Mouse (Mus musculus) left cerebral cortex, adult 2 months (tissue): Measurements from ENCODE around the gene Ylpm1. TPM values are rescaled to one million over a fixed set of nuclear protein-coding genes. Genes with fewer than 3 reads are reported as not detected.

Source experiments
- DNase-seq, 2 experiments: peaks; one replicate each; pipeline ENCODE4 v3.0.0; 2021 to 2022; ENCODE audit warnings: low spot score in 2 of 2, mixed read lengths in 1 of 2; ENCODE audit errors: extremely low spot score in 1 of 2
- H3K27ac ChIP-seq: fragments of 200-600 bp; 2 replicates; pipeline ENCODE4 v1.8.1; 2022
- H3K4me3 ChIP-seq: fragments of 200-600 bp; 2 replicates; pipeline ENCODE4 v1.8.1; 2022
- CTCF ChIP-seq: fragments of 200-600 bp; IDR thresholded peaks from 2 replicates; pipeline ENCODE4 v1.8.1; 2022; ENCODE audit warnings: antibody characterized with exemption, mild to moderate bottlenecking, moderate library complexity
- intact Hi-C: fragments of 180-260 bp; cut with DNase I; formaldehyde crosslinking; loops from one replicate; pipeline ENCODE4 v1.15.1; 2025
- total RNA-seq, 2 experiments: library from RNA; stranded (reverse); gene quantifications; 2 replicates each; pipeline ENCODE4 v1.2.3; 2021

The Ylpm1 gene
- total RNA-seq, 2 experiments from 2014 or later = 124 to 126 TPM

- no peak overlapping the region for H3K4me3 ChIP-seq
- no peak for DNase-seq
- no peak overlapping the region for H3K27ac ChIP-seq
- intact Hi-C loops = no loop called here
- TF ChIP-seq CTCF = no peak
Observed at GRCm38 (mm10) chr12:85095859-85096258, 99.7 kb downstream of the Ylpm1 start.

GRCm38 (mm10) chr12:85101001-85101400 lies 104.9 kb downstream of the Ylpm1 start:
- no peak for TF ChIP-seq CTCF
- DNase-seq = no peak
- Histone ChIP-seq H3K27ac (no peak overlapping the region), H3K4me3 (no peak overlapping the region)
- intact Hi-C loops = no loop called here

- Histone ChIP-seq H3K27ac (no peak overlapping the region), H3K4me3 (no peak overlapping the region)
- no peak for DNase-seq
- no peak for TF ChIP-seq CTCF
- intact Hi-C loops = no loop called here
Observed at GRCm38 (mm10) chr12:85101521-85102106, 105.5 kb downstream of the Ylpm1 start.

- no peak for TF ChIP-seq CTCF
- DNase-seq = no peak
- Histone ChIP-seq H3K4me3 (no peak overlapping the region), H3K27ac (no peak overlapping the region)
- intact Hi-C loops = no loop called here
Observed at GRCm38 (mm10) chr12:85103096-85103495, 107.0 kb downstream of the Ylpm1 start.

GRCm38 (mm10) chr12:85104789-85105188 lies 108.7 kb downstream of the Ylpm1 start:
- intact Hi-C loops = no loop called here
- Histone ChIP-seq H3K27ac (no peak overlapping the region), H3K4me3 (no peak overlapping the region)
- no peak for TF ChIP-seq CTCF
- no peak for DNase-seq

GRCm38 (mm10) chr12:85106292-85106691 lies 110.2 kb downstream of the Ylpm1 start:
- Histone ChIP-seq H3K4me3 (no peak overlapping the region), H3K27ac (no peak overlapping the region)
- no peak for TF ChIP-seq CTCF
- no peak for DNase-seq
- intact Hi-C loops = no loop called here

- TF ChIP-seq CTCF = no peak
- no peak for DNase-seq
- Histone ChIP-seq H3K4me3 (no peak overlapping the region), H3K27ac (no peak overlapping the region)
- intact Hi-C loops = no loop called here
Observed at GRCm38 (mm10) chr12:85108643-85109042, 112.5 kb downstream of the Ylpm1 start.

GRCm38 (mm10) chr12:85109426-85109825 lies 113.3 kb downstream of the Ylpm1 start:
- no peak for TF ChIP-seq CTCF
- DNase-seq = no peak

GRCm38 (mm10) chr12:85110011-85110697 lies 114.0 kb downstream of the Ylpm1 start:
- no peak for TF ChIP-seq CTCF
- intact Hi-C loops = no loop called here
- DNase-seq = no peak
- Histone ChIP-seq H3K27ac (peak overlapping the region; percentile 94), H3K4me3 (peak overlapping the region; percentile 71)

More at GRCm38 (mm10) chr12:85109426-85109825, 113.3 kb downstream of the Ylpm1 start:
- H3K4me3 ChIP-seq = no peak overlapping the region
- no peak overlapping the region for H3K27ac ChIP-seq
- intact Hi-C loops = no loop called here

- peak within 1 kb of the TSS; percentile 71 for H3K4me3 ChIP-seq
- DNase-seq = peak; percentile 88 to 92
- intact Hi-C loops = no loop called here
- peak within 1 kb of the TSS; percentile 94 for H3K27ac ChIP-seq
- no peak; the same call in 1 of the 2 replicates for TF ChIP-seq CTCF
Observed at GRCm38 (mm10) chr12:85110698-85111592, 114.8 kb downstream of the Ylpm1 start, which contains the start of the genes Prox2 and Dlst. Gene Prox2, minus strand, starts transcription at chr12:85110759. Gene Dlst, plus strand, starts transcription at chr12:85110833.

GRCm38 (mm10) chr12:85112550-85113251 lies 116.6 kb downstream of the Ylpm1 start:
- no peak for DNase-seq
- TF ChIP-seq CTCF = no peak
- no peak overlapping the region for H3K27ac ChIP-seq
- peak overlapping the region; percentile 71; the same call in 1 of the 2 replicates for H3K4me3 ChIP-seq
- intact Hi-C loops = no loop called here
